In the genomic region with DNA sequence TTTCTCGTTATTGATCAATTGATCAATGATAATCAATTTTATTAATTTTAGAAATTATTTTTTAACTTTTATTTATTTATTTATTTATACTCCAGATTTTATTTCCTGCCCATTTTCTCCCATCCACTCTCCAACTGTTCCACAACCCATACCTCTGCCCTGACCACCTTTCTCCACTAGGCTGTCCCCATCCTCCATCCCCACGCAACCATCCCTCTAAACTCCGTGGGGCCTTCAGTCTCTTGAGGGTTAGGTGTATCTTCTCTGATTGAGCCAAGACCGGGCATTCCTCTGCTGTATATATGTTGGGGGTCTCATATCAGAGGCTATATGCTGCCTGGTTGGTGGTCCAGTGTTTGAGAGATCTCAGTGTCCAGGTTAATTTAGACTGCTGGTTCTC, we compare ENCODE assay signal across 30 mouse cellular contexts. TPM values are rescaled to one million over a fixed set of nuclear protein-coding genes. Genes with fewer than 3 reads are reported as not detected.
"Had no signal": no experiment of that assay in that cellular context is flagged by ENCODE, and none has a peak within 500 bp of the region (broad histone marks: within the 10 kb centered on the region; RNA-seq: fewer than 3 reads in every experiment).

No protein-coding gene starts in this region.

- H3K9ac ChIP-seq: heart, embryonic 12.5 days; hindbrain, embryonic 13.5 days; hindbrain, embryonic 15.5 days; intestine, embryonic 15.5 days; kidney, embryonic 15.5 days; limb, embryonic 13.5 days; limb, embryonic 15.5 days had no signal

- H3K27me3 ChIP-seq: heart, embryonic 12.5 days; hindbrain, embryonic 13.5 days; hindbrain, embryonic 15.5 days; intestine, embryonic 15.5 days; kidney, embryonic 15.5 days; limb, embryonic 13.5 days; limb, embryonic 15.5 days had no signal

- H3K4me2 ChIP-seq: heart, embryonic 12.5 days; hindbrain, embryonic 13.5 days; hindbrain, embryonic 15.5 days; intestine, embryonic 15.5 days; kidney, embryonic 15.5 days; limb, embryonic 13.5 days; limb, embryonic 15.5 days had no signal

- H3K4me1 ChIP-seq: heart, embryonic 10.5 days; heart, embryonic 12.5 days; hindbrain, embryonic 10.5 days; hindbrain, embryonic 13.5 days; hindbrain, embryonic 15.5 days; intestine, embryonic 15.5 days; kidney, embryonic 15.5 days; limb, embryonic 13.5 days; limb, embryonic 15.5 days had no signal

- H3K27ac ChIP-seq: gastrocnemius, adult 2 months; heart, embryonic 10.5 days; hindbrain, embryonic 10.5 days; hindbrain, embryonic 13.5 days; hindbrain, embryonic 15.5 days; intestine, embryonic 15.5 days; kidney, embryonic 15.5 days; kidney, postnatal 0 days; limb, embryonic 13.5 days; limb, embryonic 15.5 days had no signal

- DNase-seq: gastrocnemius, adult 2 months; gastrocnemius, postnatal 10 days; gastrocnemius, postnatal 25 days; heart, adult 18-20 months; heart, postnatal 10 days; heart, postnatal 4 days; kidney, adult 2 months; kidney, adult 9 months; kidney, postnatal 14 days; kidney, postnatal 36 days; layer of hippocampus, adult 9-11 months; layer of hippocampus, postnatal 36 days; left cerebral cortex, postnatal 4 days had no signal

- ATAC-seq: inflammation-experienced regulatory T-cells, adult 6 months; intestine, embryonic 15.5 days; intestine, postnatal 0 days had no signal

- H3K9me3 ChIP-seq: heart, embryonic 10.5 days; heart, embryonic 12.5 days; hindbrain, embryonic 10.5 days; hindbrain, embryonic 13.5 days; hindbrain, embryonic 15.5 days; intestine, embryonic 15.5 days; kidney, embryonic 15.5 days; limb, embryonic 13.5 days; limb, embryonic 15.5 days had no signal

- H3K4me3 ChIP-seq: gastrocnemius, adult 2 months; heart, embryonic 10.5 days; heart, embryonic 12.5 days; hindbrain, embryonic 10.5 days; hindbrain, embryonic 13.5 days; hindbrain, embryonic 15.5 days; intestine, embryonic 15.5 days; kidney, embryonic 15.5 days; limb, embryonic 13.5 days; limb, embryonic 15.5 days had no signal

- H3K36me3 ChIP-seq: heart, embryonic 10.5 days; heart, embryonic 12.5 days; hindbrain, embryonic 10.5 days; hindbrain, embryonic 13.5 days; hindbrain, embryonic 15.5 days; intestine, embryonic 15.5 days; kidney, embryonic 15.5 days; limb, embryonic 13.5 days; limb, embryonic 15.5 days had no signal

RNA-seq across cellular contexts. Expression of a gene that starts 31.7 kb away (rescaled TPM):
- polyA plus RNA-seq: frontal cortex, adult 2 months; heart, embryonic 10.5 days; heart, embryonic 12.5 days; heart, embryonic 14.5 days; heart, embryonic 16.5 days; hindbrain, embryonic 10.5 days; hindbrain, embryonic 13.5 days; hindbrain, embryonic 15.5 days; inflammation-experienced regulatory T-cells, adult 6 months; intestine, embryonic 15.5 days; intestine, postnatal 0 days; kidney, adult 2 months; kidney, embryonic 15.5 days; kidney, postnatal 0 days; large intestine, adult 2 months; limb, embryonic 13.5 days; limb, embryonic 15.5 days; liver, adult 2 months had no signal
